Mouse (Mus musculus) heart, embryonic 12.5 days (tissue): ENCODE measurements around the gene Spire2. TPM values are rescaled to one million over a fixed set of nuclear protein-coding genes. Genes with fewer than 3 reads are reported as not detected.

Source experiments
- ATAC-seq: fragments of 200-750 bp; cut with Nextera tagmentation; 2 replicates; pipeline ENCODE4 v1.8.0; 2017; ENCODE audit warnings: moderate TSS enrichment, moderate library complexity; ENCODE audit not compliant: insufficient number of reproducible peaks, low FRiP score
- H3K27ac ChIP-seq: fragments of 300-500 bp; sonication (generic); 2 replicates; pipeline ENCODE4 v1.5.1; 2016; ENCODE audit warnings: mild to moderate bottlenecking, moderate library complexity; ENCODE audit not compliant: poor library complexity, severe bottlenecking
- H3K27me3 ChIP-seq: fragments of 300-500 bp; sonication (generic); replicated peaks from 2 replicates; pipeline ENCODE4 v1.6.1; 2016; ENCODE audit warnings: mild to moderate bottlenecking, moderate library complexity
- H3K36me3 ChIP-seq: fragments of 300-500 bp; sonication (generic); 2 replicates; pipeline ENCODE4 v1.6.1; 2016; ENCODE audit warnings: mild to moderate bottlenecking, moderate library complexity
- H3K4me1 ChIP-seq: fragments of 300-500 bp; sonication (generic); replicated peaks from 2 replicates; pipeline ENCODE4 v1.6.1; 2016; ENCODE audit warnings: mild to moderate bottlenecking
- H3K4me2 ChIP-seq: fragments of 300-500 bp; sonication (generic); 2 replicates; pipeline ENCODE4 v1.6.1; 2016; ENCODE audit warnings: mild to moderate bottlenecking, moderate library complexity
- H3K4me3 ChIP-seq: fragments of 300-500 bp; sonication (generic); 2 replicates; pipeline ENCODE4 v1.5.1; 2016; ENCODE audit warnings: mild to moderate bottlenecking
- H3K9ac ChIP-seq: fragments of 300-500 bp; sonication (generic); 2 replicates; pipeline ENCODE4 v1.6.1; 2016; ENCODE audit warnings: mild to moderate bottlenecking, moderate library complexity
- H3K9me3 ChIP-seq: fragments of 300-500 bp; sonication (generic); replicated peaks from 2 replicates; pipeline ENCODE4 v1.6.1; 2016; ENCODE audit warnings: mild to moderate bottlenecking, moderate library complexity
- whole genome bisulfite sequencing: fragments of 180-500 bp; shearing (Covaris S2); methylation state at CpG from one replicate; pipeline ENCODE4 v1.1.7; 2016; 5-methylcytosine and 5-hydroxymethylcytosine counted together
- polyA plus RNA-seq: library from polyadenylated mRNA; unstranded; fragments of >200 nt; fragmentation: Nextera tagmentation; extraction: Ambion mirVana; gene quantifications from 2 replicates; pipeline ENCODE4 v1.2.1, GENCODE M21; 2016

The Spire2 gene
- polyA plus RNA-seq, 1 experiment from 2014 or later: 3.4 TPM

DNA sequence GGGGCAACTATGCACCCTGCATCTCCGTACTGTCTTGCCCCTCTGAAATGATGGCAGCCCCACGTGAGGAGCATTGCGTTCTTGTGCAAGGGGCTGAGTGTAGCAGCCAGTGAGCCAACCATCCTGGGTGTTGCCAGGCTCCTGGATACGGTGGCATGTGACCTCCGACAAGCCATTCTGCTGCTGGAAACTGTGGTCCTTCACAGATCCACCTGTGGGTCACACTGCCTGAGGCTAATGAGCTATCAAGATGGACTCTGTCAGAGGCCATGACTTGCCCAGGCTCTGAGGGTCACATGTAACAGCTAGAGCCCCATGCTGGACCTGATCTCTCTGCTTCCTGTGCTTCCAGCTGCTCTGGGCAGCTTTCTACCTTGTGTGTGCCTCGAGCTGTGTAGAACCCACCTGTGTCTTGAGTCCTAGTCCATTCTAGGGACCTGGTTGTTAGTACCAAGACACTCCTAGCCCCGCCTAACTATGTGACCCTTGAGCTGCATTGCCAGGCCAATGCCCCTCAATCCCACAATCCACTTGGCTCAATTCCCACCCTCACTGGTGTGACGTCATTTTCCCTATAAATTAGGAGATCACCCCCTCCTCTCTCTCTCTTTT is 84.5 kb downstream of the Spire2 start:
- 66% methylated on average over 8 of the region's 8 CpGs for WGBS
- peaks cover 41% of the 10 kb centered on the region for H3K27me3 ChIP-seq
- no peaks in the 10 kb centered on the region for H3K9me3 ChIP-seq
- H3K27ac ChIP-seq: no peak overlapping the region
- peaks cover 6% of the 10 kb centered on the region for H3K4me1 ChIP-seq
- H3K9ac ChIP-seq: no peak overlapping the region
- no peak overlapping the region for H3K4me3 ChIP-seq
- H3K36me3 ChIP-seq: no peaks in the 10 kb centered on the region
- ATAC-seq: 0 out of 2 replicates have a peak, but pooled peaks have one; percentile 26
- no peak overlapping the region for H3K4me2 ChIP-seq

Other genes starting within 250 kb of the Spire2 start
- 1,041 and 1,045 TPM in 2 replicates for gene Rpl13, start 230.4 kb upstream of the Spire2 start, polyA plus RNA-seq
- 0.18 and 0.24 TPM in 2 replicates for gene Cpne7, start 215.3 kb upstream of the Spire2 start, polyA plus RNA-seq
- gene Sult5a1, start 174.4 kb upstream of the Spire2 start, polyA plus RNA-seq: 5.4 and 5.8 TPM in 2 replicates
- gene Dpep1, start 146.5 kb upstream of the Spire2 start, polyA plus RNA-seq: 2.5 and 2.8 TPM in 2 replicates
- 97.9 and 102 TPM in 2 replicates for gene Chmp1a, start 120.0 kb upstream of the Spire2 start, polyA plus RNA-seq
- 3.4 and 4.2 TPM in 2 replicates for gene Spata33, start 119.9 kb upstream of the Spire2 start, polyA plus RNA-seq
- gene Cdk10, start 107.9 kb upstream of the Spire2 start, polyA plus RNA-seq: 20.3 and 23.6 TPM in 2 replicates
- 2.3 and 2.5 TPM in 2 replicates for gene Spata2l, start 96.5 kb upstream of the Spire2 start, polyA plus RNA-seq
- gene Zfp276, start 78.5 kb upstream of the Spire2 start, polyA plus RNA-seq: 16.0 and 18.2 TPM in 2 replicates
- gene Vps9d1, start 78.4 kb upstream of the Spire2 start, polyA plus RNA-seq: 19.5 and 20.0 TPM in 2 replicates
- 23.0 and 23.6 TPM in 2 replicates for gene Fanca, start 14.1 kb upstream of the Spire2 start, polyA plus RNA-seq
- 172 TPM in 2 replicates for gene Tcf25, start 41.0 kb downstream of the Spire2 start, polyA plus RNA-seq
- not detected in 2 replicates for gene Mc1r, start 74.4 kb downstream of the Spire2 start, polyA plus RNA-seq
- 7.6 and 9.1 TPM in 2 replicates for gene Tubb3, start 78.7 kb downstream of the Spire2 start, polyA plus RNA-seq
- gene Def8, start 90.8 kb downstream of the Spire2 start, polyA plus RNA-seq: 34.7 and 36.0 TPM in 2 replicates
- 56.4 and 61.8 TPM in 2 replicates for gene Afg3l1, start 145.2 kb downstream of the Spire2 start, polyA plus RNA-seq
- gene Dbndd1, start 182.8 kb downstream of the Spire2 start, polyA plus RNA-seq: 1.5 and 1.7 TPM in 2 replicates
- 14.4 and 15.8 TPM in 2 replicates for gene Gas8, start 186.1 kb downstream of the Spire2 start, polyA plus RNA-seq